Mouse (Mus musculus): ENCODE results near the gene Gas8. TPM values are rescaled to one million over a fixed set of nuclear protein-coding genes. Genes with fewer than 3 reads are reported as not detected.
"Not testable (repeated sequence)": the region's sequence is repeated elsewhere in the genome, so short reads cannot be mapped to it uniquely, and the experiment has no call there.

Gene Gas8
- polyA plus RNA-seq (2021), result 55.7 TPM

DNA sequence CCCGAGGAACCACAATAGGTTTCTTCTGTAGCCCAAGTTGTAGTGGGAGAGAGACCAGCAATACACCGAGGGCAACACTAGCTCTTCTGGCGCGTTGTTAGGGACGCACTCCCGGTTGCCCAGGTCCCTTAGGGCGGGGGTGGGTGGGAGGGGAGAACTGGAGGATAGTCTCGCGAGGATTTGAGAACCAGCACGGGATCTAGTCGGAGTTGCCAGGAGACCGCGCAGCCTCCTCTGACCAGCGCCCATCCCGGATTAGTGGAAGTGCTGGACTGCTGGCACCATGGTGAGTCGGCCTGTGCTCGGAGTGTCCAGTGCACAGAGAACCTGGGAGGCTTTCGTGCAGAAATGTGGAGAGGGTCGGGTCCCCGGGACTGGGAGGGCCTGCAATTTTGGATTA, at the start of gene Gas8:
Gene Gas8, plus strand, starts transcription at position 168 of the 400 bp plus-strand sequence.
- DNase-seq (ENCODE audit: low read depth, low spot score), result peak; percentile 68
- peak; percentile 49 for ATAC-seq
- CTCF ChIA-PET, result interaction anchor here (0.8 to 1.1 kb wide), 2 partner anchors 17 to 110 kb away, joined by 3 read pairs; no protein-coding TSS in a partner anchor
- POLR2A ChIA-PET, result no interaction called here
- H3K27me3 ChIP-seq, result no peaks in the 10 kb centered on the region
- in situ Hi-C loops (cut with MboI; ENCODE audit: low pct_unique_long_range_greater_than_20kb), result no loop called here
- no peak for TF ChIP-seq CTCF (IDR thresholded peaks at IDR 0.05)

DNA sequence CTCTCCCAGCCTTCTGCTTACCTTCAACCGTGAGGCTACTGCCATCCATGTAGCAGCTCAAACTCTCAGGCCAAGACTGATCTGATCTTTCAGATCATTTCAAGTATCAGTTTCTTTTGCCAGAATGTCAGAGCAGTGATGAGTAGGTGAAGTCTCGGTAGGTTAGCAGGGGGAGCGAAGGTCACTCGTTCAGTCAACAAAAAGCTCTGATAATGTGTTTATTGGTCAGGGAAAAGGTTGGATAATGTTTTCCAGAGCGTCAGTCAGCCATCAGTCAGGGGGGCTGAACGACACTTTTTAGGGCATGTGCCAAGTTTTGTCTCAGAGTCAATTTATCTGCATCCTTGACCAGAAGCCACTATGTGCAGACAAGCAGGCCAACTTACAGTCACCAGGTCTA, 45.6 kb upstream of the Gas8 start:
- POLR2A ChIA-PET; H3K27me3 ChIP-seq; in situ Hi-C loops (cut with MboI; ENCODE audit: low pct_unique_long_range_greater_than_20kb); ATAC-seq; CTCF ChIA-PET; DNase-seq (ENCODE audit: low read depth, low spot score): not testable (repeated sequence)

DNA sequence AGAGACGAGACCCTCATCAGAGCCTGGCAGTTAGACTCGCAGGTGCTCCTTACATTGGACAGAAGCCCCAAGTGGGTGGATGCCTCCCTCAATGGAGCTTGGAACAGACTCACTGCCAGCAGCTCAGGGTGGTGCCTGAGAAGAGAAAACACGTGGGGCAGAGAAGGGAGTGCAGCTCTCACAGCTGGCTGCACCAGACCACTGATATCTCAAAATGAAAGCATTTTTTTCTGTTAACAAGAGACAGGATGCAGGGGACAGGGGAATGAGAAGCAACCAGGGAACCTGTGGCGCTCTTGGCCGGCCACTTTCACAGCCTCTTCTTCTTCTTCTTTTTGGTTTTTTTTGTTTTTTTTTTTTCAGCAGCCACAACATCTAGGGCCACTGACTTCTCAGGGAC, 44.1 kb upstream of the Gas8 start:
- H3K27me3 ChIP-seq; ATAC-seq; DNase-seq (ENCODE audit: low read depth, low spot score); in situ Hi-C loops (cut with MboI; ENCODE audit: low pct_unique_long_range_greater_than_20kb); CTCF ChIA-PET: not testable (repeated sequence)
- POLR2A ChIA-PET, result interaction anchor here (1.1 kb wide), 1 partner anchor 31 kb away, joined by 3 read pairs; no protein-coding TSS in a partner anchor

- H3K27me3 ChIP-seq, result no peaks in the 10 kb centered on the region
- ATAC-seq, result no peak
- TF ChIP-seq CTCF (IDR thresholded peaks at IDR 0.05), result no peak
- DNase-seq (ENCODE audit: low read depth, low spot score), result no peak
- ChIA-PET CTCF (no interaction called here), POLR2A (interaction anchor here (1.6 to 2.4 kb wide), 2 partner anchors 12 to 39 kb away, joined by 4 to 9 read pairs; partner anchors contain the start of gene Dbndd1)
- in situ Hi-C loops (cut with MboI; ENCODE audit: low pct_unique_long_range_greater_than_20kb), result no loop called here
Observed at GRCm38 (mm10) chr8:123476911-123477736, 41.5 kb upstream of the Gas8 start.

- ATAC-seq, result peak; percentile 70
- DNase-seq (ENCODE audit: low read depth, low spot score), result peak; percentile 38
- POLR2A ChIA-PET, result interaction anchor here (1.6 to 2.4 kb wide), 2 partner anchors 13 to 38 kb away, joined by 4 to 9 read pairs; partner anchors contain the start of gene Dbndd1
- no peaks in the 10 kb centered on the region for H3K27me3 ChIP-seq
- TF ChIP-seq CTCF (IDR thresholded peaks at IDR 0.05), result no peak
- in situ Hi-C loops (cut with MboI; ENCODE audit: low pct_unique_long_range_greater_than_20kb), result no loop called here
- CTCF ChIA-PET, result no interaction called here
Observed at GRCm38 (mm10) chr8:123477737-123478258, 40.8 kb upstream of the Gas8 start, which contains the start of gene Afg3l1. Gene Afg3l1, plus strand, starts transcription at chr8:123477903.

DNA sequence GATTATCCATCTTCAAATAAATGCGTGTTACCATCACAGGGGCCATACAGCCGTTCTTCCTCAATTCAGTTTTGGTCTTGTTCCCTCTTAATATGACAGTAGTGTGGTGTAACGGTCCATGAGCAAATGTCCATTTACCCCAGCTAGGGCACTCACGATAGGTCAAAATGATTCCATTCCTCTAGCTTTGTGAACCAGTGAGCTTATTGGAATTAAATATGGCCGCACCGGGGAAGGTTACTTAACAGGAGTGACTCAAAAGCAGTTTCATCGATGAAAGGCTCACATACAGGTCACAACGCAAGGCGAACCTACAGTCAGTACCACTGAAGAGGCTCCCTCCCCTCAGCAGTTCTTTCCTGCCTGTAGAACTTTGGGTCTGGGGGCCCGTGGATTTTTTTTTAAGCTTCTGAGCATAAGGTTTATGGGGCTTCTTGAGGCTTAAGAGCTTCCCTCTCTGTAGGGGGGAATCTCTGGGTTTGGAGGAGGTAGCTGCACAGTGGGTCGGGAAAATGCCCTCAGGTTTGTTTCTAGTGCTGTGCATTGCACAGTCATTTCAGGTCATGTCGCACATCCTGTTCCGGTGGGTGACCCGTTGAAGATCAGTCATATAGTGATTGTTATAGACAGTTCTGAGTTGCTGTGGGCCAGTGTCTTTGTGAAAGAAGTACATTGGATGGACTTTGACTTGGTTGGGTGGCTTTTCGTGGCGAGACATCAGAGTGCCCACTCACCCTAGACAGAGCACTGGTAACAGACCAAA, 40.0 kb upstream of the Gas8 start:
- TF ChIP-seq CTCF (IDR thresholded peaks at IDR 0.05), result no peak
- no peak for ATAC-seq

DNA sequence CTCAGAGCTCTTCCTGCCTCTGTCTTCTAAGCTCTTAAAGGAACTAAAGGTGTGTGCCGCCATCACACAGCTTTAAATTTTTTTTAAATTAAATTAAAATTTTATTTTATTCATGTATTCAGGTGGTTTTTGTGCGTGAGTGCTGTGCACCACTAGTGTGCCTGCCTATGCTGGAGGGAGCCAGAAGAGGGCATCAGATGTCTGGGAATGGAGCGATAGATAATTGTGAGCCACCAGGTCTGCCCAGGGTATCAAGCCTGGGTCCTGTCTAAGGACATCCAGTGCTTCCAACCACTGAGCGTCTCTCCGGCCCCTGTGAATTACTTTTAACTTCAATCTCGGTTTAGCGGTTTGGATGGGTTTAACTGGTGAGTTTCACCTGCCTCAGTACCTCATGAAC, 36.0 kb upstream of the Gas8 start:
- ATAC-seq (no peak), DNase-seq (ENCODE audit: low read depth, low spot score) (no peak)
- in situ Hi-C loops (cut with MboI; ENCODE audit: low pct_unique_long_range_greater_than_20kb), result no loop called here
- TF ChIP-seq CTCF (IDR thresholded peaks at IDR 0.05), result peak; percentile 78
- ChIA-PET CTCF (interaction anchor here (0.9 to 1.7 kb wide), 11 partner anchors 13 to 40 kb away, joined by 3 to 7 read pairs (median 3); partner anchors contain the start of gene Dbndd1), POLR2A (interaction anchor here (0.8 kb wide), 1 partner anchor 24 kb away, joined by 3 read pairs; no protein-coding TSS in a partner anchor)
- H3K27me3 ChIP-seq, result no peaks in the 10 kb centered on the region

More for the DNA sequence above, 40.0 kb upstream of the Gas8 start:
- ChIA-PET POLR2A (interaction anchor here (1.0 to 2.4 kb wide), 2 partner anchors 13 to 37 kb away, joined by 3 to 9 read pairs; partner anchors contain the start of gene Dbndd1), CTCF (no interaction called here)
- in situ Hi-C loops (cut with MboI; ENCODE audit: low pct_unique_long_range_greater_than_20kb), result no loop called here
- DNase-seq (ENCODE audit: low read depth, low spot score), result no peak
- no peaks in the 10 kb centered on the region for H3K27me3 ChIP-seq

DNA sequence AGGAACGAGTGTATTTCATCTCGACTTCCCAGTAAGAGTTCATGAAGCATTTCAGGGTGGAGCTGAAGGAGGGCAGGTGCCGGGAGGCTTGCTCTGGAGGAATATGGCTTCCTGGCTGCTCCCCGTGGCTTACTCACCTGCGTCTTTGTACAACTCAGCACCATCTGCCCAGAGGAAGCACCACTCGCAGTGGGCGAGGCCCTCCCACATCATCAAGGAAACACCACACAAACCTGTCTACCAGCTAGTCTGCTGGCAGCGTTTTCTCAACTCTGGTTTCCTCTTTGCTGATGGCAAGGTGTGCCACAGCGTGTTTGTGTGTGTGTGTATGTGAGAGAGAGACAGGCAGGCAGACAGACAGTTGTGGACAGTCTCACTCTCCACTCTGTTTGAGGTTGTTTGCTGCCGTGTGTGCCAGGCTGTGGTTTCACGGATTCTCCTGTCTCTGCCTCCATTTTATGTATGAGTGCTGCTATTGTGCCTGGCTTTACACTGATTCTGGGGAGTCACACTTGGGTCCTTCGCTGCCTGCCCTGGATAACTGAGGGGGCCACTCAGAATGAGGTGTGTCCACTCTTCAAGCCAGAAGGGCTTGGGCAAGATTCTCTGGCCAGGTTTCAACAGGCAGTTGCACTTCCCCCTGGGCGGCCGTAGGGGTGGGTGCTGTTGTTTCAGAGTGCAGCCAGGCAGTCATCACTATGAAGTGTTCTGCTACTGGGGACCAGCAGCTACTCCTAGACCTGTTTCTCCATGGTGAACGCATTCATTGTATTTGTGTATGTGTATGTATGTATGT, 27.2 kb upstream of the Gas8 start:
- DNase-seq (ENCODE audit: low read depth, low spot score), result no peak
- CTCF ChIA-PET, result no interaction called here
- no peaks in the 10 kb centered on the region for H3K27me3 ChIP-seq
- ATAC-seq, result peak; percentile 26
- POLR2A ChIA-PET, result interaction anchor here (1.2 kb wide), 1 partner anchor 12 kb away, joined by 3 read pairs; no protein-coding TSS in a partner anchor
- TF ChIP-seq CTCF (IDR thresholded peaks at IDR 0.05), result no peak
- in situ Hi-C loops (cut with MboI; ENCODE audit: low pct_unique_long_range_greater_than_20kb), result no loop called here

- CTCF ChIA-PET, result no interaction called here
- no peaks in the 10 kb centered on the region for H3K27me3 ChIP-seq
- in situ Hi-C loops (cut with MboI; ENCODE audit: low pct_unique_long_range_greater_than_20kb), result no loop called here
- POLR2A ChIA-PET, result no interaction called here
- no peak for TF ChIP-seq CTCF (IDR thresholded peaks at IDR 0.05)
- ATAC-seq (no peak), DNase-seq (ENCODE audit: low read depth, low spot score) (no peak)
Observed at GRCm38 (mm10) chr8:123492898-123493297, 25.7 kb upstream of the Gas8 start.

- no peak for DNase-seq (ENCODE audit: low read depth, low spot score)
- ChIA-PET POLR2A (no interaction called here), CTCF (interaction anchor here (1.7 kb wide), 1 partner anchor 15 kb away, joined by 6 read pairs; no protein-coding TSS in a partner anchor)
- in situ Hi-C loops (cut with MboI; ENCODE audit: low pct_unique_long_range_greater_than_20kb), result no loop called here
- TF ChIP-seq CTCF (IDR thresholded peaks at IDR 0.05), result no peak
- H3K27me3 ChIP-seq, result no peaks in the 10 kb centered on the region
- no peak for ATAC-seq
Observed at GRCm38 (mm10) chr8:123497699-123498098, 20.9 kb upstream of the Gas8 start.

All from Patski (cell line).